Mouse (Mus musculus) forebrain, embryonic 11.5 days (tissue): ENCODE data around the gene Rtl4. TPM values are rescaled to one million over a fixed set of nuclear protein-coding genes. Genes with fewer than 3 reads are reported as not detected.
A peak's percentile ranks its signal among the peaks of the same experiment; 100 is the strongest.

Experiments
- ATAC-seq: fragments of 200-750 bp; cut with Nextera tagmentation; replicated peaks from 2 replicates; pipeline ENCODE4 v1.8.0; 2017; ENCODE audit warnings: moderate TSS enrichment; ENCODE audit not compliant: low FRiP score
- DNase-seq: peaks from one replicate; pipeline ENCODE4 v3.0.0-alpha.2; 2017; ENCODE audit warnings: low spot score
- H3K27ac ChIP-seq: fragments of 300-500 bp; sonication (generic); 2 replicates; pipeline ENCODE4 v1.5.1; 2014; ENCODE audit warnings: low read depth, low read length
- H3K27me3 ChIP-seq: fragments of 300-500 bp; sonication (generic); 2 replicates; pipeline ENCODE4 v1.6.1; 2014; ENCODE audit warnings: mild to moderate bottlenecking, low read length, mixed read lengths; ENCODE audit not compliant: control insufficient read depth, insufficient read depth
- H3K36me3 ChIP-seq: fragments of 300-500 bp; sonication (generic); 2 replicates; pipeline ENCODE4 v1.6.1; 2014; ENCODE audit warnings: mild to moderate bottlenecking, low read length, moderate library complexity, mixed read lengths; ENCODE audit not compliant: control insufficient read depth, insufficient read depth
- H3K4me1 ChIP-seq: fragments of 300-500 bp; sonication (generic); replicated peaks from 2 replicates; pipeline ENCODE4 v1.6.1; 2014; ENCODE audit warnings: low read length, mixed read lengths; ENCODE audit not compliant: control insufficient read depth, insufficient read depth
- H3K4me2 ChIP-seq: fragments of 300-500 bp; sonication (generic); 2 replicates; pipeline ENCODE4 v1.6.1; 2014; ENCODE audit warnings: low read depth, mild to moderate bottlenecking, low read length, moderate library complexity, mixed read lengths; ENCODE audit not compliant: severe bottlenecking
- H3K4me3 ChIP-seq: fragments of 300-500 bp; sonication (generic); 2 replicates; pipeline ENCODE4 v1.5.1; 2014; ENCODE audit warnings: low read depth, low read length
- H3K9ac ChIP-seq: fragments of 300-500 bp; sonication (generic); 2 replicates; pipeline ENCODE4 v1.6.1; 2014; ENCODE audit warnings: low read length
- H3K9me3 ChIP-seq: fragments of 300-500 bp; sonication (generic); 2 replicates; pipeline ENCODE4 v1.6.1; 2016; ENCODE audit warnings: low read length, mixed read lengths; ENCODE audit not compliant: control insufficient read depth
- WGBS: fragments of 180-500 bp; shearing (Covaris S2); extraction: QIAGEN DNeasy Blood & Tissue Kit; methylation state at CpG from one replicate; pipeline ENCODE4 v1.1.7; 2014; 5-methylcytosine and 5-hydroxymethylcytosine counted together
- microRNA counts: library from miRNA; unstranded; fragments of <30 nt; microRNA quantifications from one replicate; lab custom pipeline; 2015
- microRNA-seq: library from miRNA; unstranded; fragments of <30 nt; microRNA quantifications from one replicate; pipeline ENCODE4, GENCODE M21; 2016; ENCODE audit not compliant: insufficient number of aligned reads
- polyA plus RNA-seq: library from polyadenylated mRNA; unstranded; fragments of >200 nt; fragmentation: Nextera tagmentation; extraction: Ambion mirVana; gene quantifications from 2 replicates; pipeline ENCODE4 v1.2.1, GENCODE M21; 2014

Rtl4 gene
- polyA plus RNA-seq, 1 experiment from 2014 or later: 0.13 TPM

DNA sequence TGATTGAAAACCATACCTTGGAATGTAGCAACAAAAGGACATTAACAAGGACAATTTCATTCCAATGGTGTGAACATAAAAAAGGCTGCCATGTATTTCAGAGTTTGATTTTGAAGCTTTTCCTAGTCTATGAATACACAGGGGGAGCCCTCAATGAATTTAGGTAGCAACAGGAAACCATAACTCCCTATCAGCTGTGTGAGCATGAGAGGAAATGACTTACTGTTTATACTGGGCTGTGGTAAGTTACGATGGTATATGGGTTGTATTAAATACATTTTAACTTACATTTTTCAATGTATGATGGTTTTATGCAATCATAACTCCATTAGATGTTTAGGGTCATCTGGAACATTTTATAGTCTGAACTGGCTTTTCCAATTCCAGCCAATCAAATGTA, 27.6 kb downstream of the Rtl4 start:
- Histone ChIP-seq H3K4me3 (no peak overlapping the region), H3K9ac (no peak overlapping the region), H3K4me1 (no peaks in the 10 kb centered on the region), H3K27me3 (no peaks in the 10 kb centered on the region), H3K9me3 (no peaks in the 10 kb centered on the region), H3K36me3 (no peaks in the 10 kb centered on the region), H3K27ac (no peak overlapping the region), H3K4me2 (no peak overlapping the region)
- ATAC-seq (no peak), DNase-seq (no peak)
- 93% methylated on average over 1 of the region's 1 CpGs for WGBS

DNA sequence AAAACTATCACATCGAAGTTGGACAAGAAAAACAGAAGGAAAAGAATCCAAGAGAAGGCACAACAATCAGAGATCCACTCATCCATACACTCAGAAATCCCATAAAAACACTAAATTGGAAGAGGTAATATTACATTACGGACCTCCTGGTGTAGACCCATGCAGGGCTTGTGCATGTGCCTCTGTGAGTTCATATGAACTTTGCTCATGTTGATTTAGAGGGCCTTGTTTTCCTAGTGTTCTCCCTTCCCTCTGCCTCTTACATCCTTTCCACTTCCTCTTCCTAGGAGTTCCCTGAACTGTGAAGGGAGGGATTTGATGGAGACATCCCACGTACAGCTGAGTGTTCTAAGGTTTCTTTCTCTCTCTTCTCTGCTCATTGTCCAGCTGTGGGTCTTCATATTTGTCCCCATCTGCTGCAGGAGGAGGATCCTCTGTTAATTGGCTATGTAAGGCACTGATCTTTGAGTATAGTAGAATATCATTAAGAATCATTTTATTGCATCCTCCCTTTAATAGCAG, 58.9 kb downstream of the Rtl4 start:
- H3K27ac ChIP-seq: no peak overlapping the region
- no peaks in the 10 kb centered on the region for H3K4me1 ChIP-seq
- no peak for DNase-seq
- H3K27me3 ChIP-seq: no peaks in the 10 kb centered on the region
- no peaks in the 10 kb centered on the region for H3K36me3 ChIP-seq
- 75% methylated on average over 3 of the region's 3 CpGs for WGBS
- H3K9me3 ChIP-seq: no peaks in the 10 kb centered on the region
- H3K4me3 ChIP-seq: no peak overlapping the region
- no peak overlapping the region for H3K9ac ChIP-seq
- H3K4me2 ChIP-seq: no peak overlapping the region
- no peak for ATAC-seq

DNA sequence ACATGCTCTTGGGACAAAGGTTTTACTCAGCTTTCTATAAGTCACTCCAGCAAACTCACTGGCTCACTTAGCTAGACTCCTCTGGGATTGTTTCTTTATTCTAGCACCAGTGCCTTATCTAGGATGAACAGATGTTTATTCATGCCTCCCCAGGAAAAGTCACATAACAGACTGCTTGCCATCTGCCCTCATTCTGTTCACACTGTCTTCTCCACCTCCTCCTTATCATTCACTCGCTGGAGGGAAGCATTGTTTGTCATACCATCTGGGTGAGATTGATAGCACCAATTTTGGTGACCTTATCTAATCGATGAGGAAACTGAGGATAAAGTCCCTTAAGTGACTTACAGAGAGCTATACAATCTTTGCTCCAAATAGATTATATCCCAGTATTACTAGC, 298.3 kb downstream of the Rtl4 start:
- Histone ChIP-seq H3K9me3 (no peaks in the 10 kb centered on the region), H3K27me3 (no peaks in the 10 kb centered on the region), H3K9ac (no peak overlapping the region), H3K27ac (no peak overlapping the region), H3K4me1 (no peaks in the 10 kb centered on the region), H3K4me3 (no peak overlapping the region), H3K4me2 (no peak overlapping the region), H3K36me3 (no peaks in the 10 kb centered on the region)
- DNase-seq (no peak), ATAC-seq (no peak)
- WGBS: 75% methylated on average over 2 of the region's 2 CpGs

DNA sequence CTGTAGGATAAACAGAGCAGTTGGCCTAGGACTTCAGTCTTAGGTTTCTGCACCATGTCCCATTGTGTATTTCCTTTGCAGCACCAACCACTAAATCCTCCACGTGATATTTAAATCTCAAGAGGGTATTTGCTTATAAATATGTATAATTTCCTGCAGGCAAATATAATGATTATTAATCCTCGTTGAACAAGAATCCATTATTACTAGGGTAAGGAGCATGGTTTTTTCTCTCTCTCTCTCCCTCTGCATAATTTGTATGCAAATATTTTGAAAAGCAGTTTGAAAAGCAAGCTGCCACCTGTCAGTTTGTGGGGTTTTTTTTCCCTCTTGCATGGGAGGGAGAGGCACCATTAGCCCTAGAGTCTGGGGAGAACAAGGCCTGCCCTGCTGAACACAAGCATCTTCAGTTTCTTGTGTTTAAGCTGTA, 376.8 kb downstream of the Rtl4 start:
- H3K4me2 ChIP-seq: no peak overlapping the region
- no peaks in the 10 kb centered on the region for H3K9me3 ChIP-seq
- WGBS: 42% methylated on average over 2 of the region's 2 CpGs
- DNase-seq (no peak), ATAC-seq (peak; percentile 53; the same call in 1 of the 2 replicates)
- no peaks in the 10 kb centered on the region for H3K4me1 ChIP-seq
- H3K36me3 ChIP-seq: no peaks in the 10 kb centered on the region
- no peak overlapping the region for H3K9ac ChIP-seq
- H3K27me3 ChIP-seq: no peaks in the 10 kb centered on the region; the same call in 1 of the 2 replicates
- no peak overlapping the region for H3K27ac ChIP-seq
- H3K4me3 ChIP-seq: no peak overlapping the region

DNA sequence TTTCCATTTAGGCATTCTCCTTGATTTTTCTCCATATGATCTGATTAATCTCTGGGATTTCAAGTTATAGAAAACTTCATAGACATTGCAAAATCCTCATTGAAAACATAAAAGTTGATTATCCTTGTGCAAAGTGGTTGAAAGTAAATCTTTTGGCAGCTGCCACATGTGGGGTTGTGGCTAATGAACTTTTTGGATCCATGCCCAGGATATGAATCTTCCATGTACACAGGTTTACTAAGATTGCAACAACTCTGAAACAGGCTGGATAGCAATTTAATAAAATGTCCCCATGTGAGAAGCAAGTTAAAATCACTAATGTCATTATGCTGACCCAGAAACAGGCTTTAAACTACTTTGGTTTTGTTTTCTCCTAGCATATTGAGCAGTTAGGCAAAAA, 401.1 kb downstream of the Rtl4 start:
- no peak for DNase-seq

DNA sequence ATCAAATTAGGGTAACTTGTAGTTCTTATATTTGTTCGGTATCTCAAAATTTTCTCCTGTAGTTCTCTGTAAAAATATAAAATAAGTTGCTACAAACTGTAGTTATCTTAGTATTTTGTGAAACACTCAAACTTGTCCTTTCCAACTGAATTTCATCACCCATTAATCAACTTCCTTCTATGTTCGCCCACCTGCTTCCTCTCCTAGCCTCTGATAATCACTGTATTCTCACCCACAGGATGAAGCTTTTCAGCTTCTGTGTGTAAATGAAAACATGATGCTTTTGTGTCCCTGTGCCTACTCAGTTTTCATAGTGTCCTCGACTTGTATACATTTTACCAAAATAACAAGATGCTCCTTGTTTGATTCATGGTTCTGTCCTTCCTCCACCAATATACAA, 401.7 kb downstream of the Rtl4 start:
- Histone ChIP-seq H3K36me3 (no peaks in the 10 kb centered on the region), H3K9ac (no peak overlapping the region), H3K4me2 (no peak overlapping the region), H3K27ac (no peak overlapping the region), H3K4me1 (no peaks in the 10 kb centered on the region), H3K27me3 (no peaks in the 10 kb centered on the region), H3K9me3 (no peaks in the 10 kb centered on the region), H3K4me3 (no peak overlapping the region)
- 75% methylated on average over 3 of the region's 3 CpGs for WGBS
- DNase-seq: no peak
- no peak for ATAC-seq

More for the DNA sequence above, 401.1 kb downstream of the Rtl4 start:
- Histone ChIP-seq H3K9me3 (no peaks in the 10 kb centered on the region), H3K27me3 (no peaks in the 10 kb centered on the region), H3K36me3 (no peaks in the 10 kb centered on the region), H3K4me1 (no peaks in the 10 kb centered on the region), H3K4me3 (no peak overlapping the region), H3K9ac (no peak overlapping the region), H3K4me2 (no peak overlapping the region), H3K27ac (no peak overlapping the region)
- no peak for ATAC-seq

DNA sequence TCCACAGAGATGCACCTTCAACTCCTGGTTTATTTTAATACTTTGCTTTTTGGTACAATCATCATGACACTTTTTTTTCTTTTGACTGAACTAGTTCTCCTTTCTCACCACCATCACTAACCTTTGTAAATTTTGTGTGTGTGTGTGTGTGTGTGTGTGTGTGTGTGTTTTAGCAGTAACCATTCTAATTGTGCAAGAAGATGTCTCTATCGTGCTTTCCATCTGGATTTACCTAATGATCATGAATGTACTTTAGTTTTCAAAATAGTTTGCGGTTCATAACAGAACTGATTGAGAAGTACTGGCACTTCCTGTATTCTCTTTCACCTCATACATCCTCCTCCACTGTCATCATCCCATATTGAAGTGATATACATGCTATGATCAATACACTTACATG, 402.3 kb downstream of the Rtl4 start:
- no peaks in the 10 kb centered on the region for H3K4me1 ChIP-seq
- H3K27ac ChIP-seq: no peak overlapping the region
- no peak overlapping the region for H3K9ac ChIP-seq
- H3K9me3 ChIP-seq: no peaks in the 10 kb centered on the region
- ATAC-seq: no peak
- no peaks in the 10 kb centered on the region for H3K36me3 ChIP-seq
- no peak overlapping the region for H3K4me2 ChIP-seq
- WGBS: 88% methylated on average over 2 of the region's 2 CpGs
- H3K27me3 ChIP-seq: no peaks in the 10 kb centered on the region
- no peak for DNase-seq
- H3K4me3 ChIP-seq: no peak overlapping the region

MicroRNAs within 50 kb of the gene (microRNA counts, 519-probe panel; counts per million panel counts)
- 31.2 counts per million for microRNA mmu-miR-3472 (lab: Ali Mortazavi, UCI)

Small RNAs within 50 kb of the gene (microRNA-seq; reads per million reads assigned to microRNA genes)
- not detected for gene Mir3472

Other genes with a start within 250 kb of the Rtl4 start
- gene Trpc5os, start 232.3 kb upstream of the Rtl4 start, polyA plus RNA-seq: 0.08 and 0.09 TPM in 2 replicates
- gene Trpc5, start 727 bp upstream of the Rtl4 start, polyA plus RNA-seq: 0.09 and 0.20 TPM in 2 replicates